26 mouse cellular contexts compared by ENCODE assay signal in genomic region chr15:62937756-62938155, GRCm38 (mm10).
"Had no signal": no experiment of that assay in that cellular context is flagged by ENCODE, and none has a peak within 500 bp of the region (broad histone marks: within the 10 kb centered on the region; RNA-seq: fewer than 3 reads in every experiment).

No protein-coding gene starts in this region.

- H3K27me3 ChIP-seq: heart, embryonic 13.5 days; heart, embryonic 15.5 days; hindbrain, embryonic 13.5 days; hindbrain, embryonic 15.5 days; intestine, embryonic 15.5 days; limb, embryonic 12.5 days; liver, embryonic 13.5 days; liver, embryonic 15.5 days had no signal

- H3K27ac ChIP-seq: heart, adult 2 months; heart, embryonic 13.5 days; heart, embryonic 15.5 days; hindbrain, embryonic 13.5 days; hindbrain, embryonic 15.5 days; intestine, embryonic 15.5 days; layer of hippocampus, adult 2 months; left cerebral cortex, adult 2 months; limb, embryonic 10.5 days; limb, embryonic 12.5 days; liver, embryonic 13.5 days; liver, embryonic 15.5 days had no signal

- H3K4me3 ChIP-seq: heart, adult 2 months; heart, embryonic 13.5 days; heart, embryonic 15.5 days; hindbrain, embryonic 13.5 days; hindbrain, embryonic 15.5 days; intestine, embryonic 15.5 days; layer of hippocampus, adult 2 months; left cerebral cortex, adult 2 months; limb, embryonic 10.5 days; limb, embryonic 12.5 days; liver, embryonic 13.5 days; liver, embryonic 15.5 days had no signal

- H3K9me3 ChIP-seq: heart, embryonic 13.5 days; heart, embryonic 15.5 days; hindbrain, embryonic 13.5 days; hindbrain, embryonic 15.5 days; intestine, embryonic 15.5 days; limb, embryonic 10.5 days; limb, embryonic 12.5 days; liver, embryonic 13.5 days; liver, embryonic 15.5 days had no signal

- H3K9ac ChIP-seq: heart, embryonic 13.5 days; heart, embryonic 15.5 days; hindbrain, embryonic 13.5 days; hindbrain, embryonic 15.5 days; intestine, embryonic 15.5 days; limb, embryonic 12.5 days; liver, embryonic 13.5 days; liver, embryonic 15.5 days had no signal

- H3K4me1 ChIP-seq: hindbrain, embryonic 15.5 days; intestine, embryonic 15.5 days; limb, embryonic 10.5 days; limb, embryonic 12.5 days; liver, embryonic 13.5 days; liver, embryonic 15.5 days had no signal

- ATAC-seq: inflammation-experienced regulatory T-cells, adult 6 months; intestine, embryonic 15.5 days; intestine, postnatal 0 days had no signal

- H3K4me2 ChIP-seq: heart, embryonic 11.5 days; heart, embryonic 13.5 days; heart, embryonic 15.5 days; hindbrain, embryonic 13.5 days; hindbrain, embryonic 15.5 days; intestine, embryonic 15.5 days; limb, embryonic 12.5 days; liver, embryonic 13.5 days; liver, embryonic 15.5 days had no signal

- DNase-seq: gastrocnemius, postnatal 14 days; gastrocnemius, postnatal 36 days; heart, adult 11 months; heart, adult 2 months; heart, postnatal 14 days; heart, postnatal 36 days; kidney, adult 18-20 months; kidney, adult 8-10 months; kidney, postnatal 10 days; kidney, postnatal 25 days; kidney, postnatal 4 days; liver; liver, embryonic 13.5 days had no signal

- H3K36me3 ChIP-seq: heart, embryonic 13.5 days; heart, embryonic 15.5 days; hindbrain, embryonic 13.5 days; hindbrain, embryonic 15.5 days; intestine, embryonic 15.5 days; limb, embryonic 10.5 days; limb, embryonic 12.5 days; liver, embryonic 13.5 days; liver, embryonic 15.5 days had no signal
